Mouse (Mus musculus): Measurements from ENCODE around the gene 1700024P04Rik. TPM values are rescaled to one million over a fixed set of nuclear protein-coding genes. Genes with fewer than 3 reads are reported as not detected.
A peak's percentile ranks its signal among the peaks of the same experiment; 100 is the strongest.

1700024P04Rik gene
- total RNA-seq, 2 experiments from 2014 or later, result not detected

- peak in 1 of 2 experiments; percentile 16 for DNase-seq (ENCODE audit: low spot score in 2 of 2)
Measured at GRCm38 (mm10) chr13:98966583-98966982, 17.8 kb downstream of the 1700024P04Rik start.

- DNase-seq (ENCODE audit: low spot score in 2 of 2), result no peak
Measured at GRCm38 (mm10) chr13:98963612-98964011, 20.8 kb downstream of the 1700024P04Rik start.

- DNase-seq (ENCODE audit: low spot score in 2 of 2), result no peak
Measured at GRCm38 (mm10) chr13:98958177-98958576, 26.2 kb downstream of the 1700024P04Rik start.

GRCm38 (mm10) chr13:98956209-98956608, 28.2 kb downstream of the 1700024P04Rik start:
- DNase-seq (ENCODE audit: low spot score in 2 of 2), result no peak

GRCm38 (mm10) chr13:98955676-98956075, 28.7 kb downstream of the 1700024P04Rik start:
- no peak for DNase-seq (ENCODE audit: low spot score in 2 of 2)

- DNase-seq (ENCODE audit: low spot score in 2 of 2), result no peak
Measured at GRCm38 (mm10) chr13:98955226-98955625, 29.1 kb downstream of the 1700024P04Rik start.

GRCm38 (mm10) chr13:98953830-98954229, 30.5 kb downstream of the 1700024P04Rik start:
- DNase-seq (ENCODE audit: low spot score in 2 of 2), result peak; percentile 12 to 28

GRCm38 (mm10) chr13:98951951-98952350, 32.4 kb downstream of the 1700024P04Rik start:
- no peak for DNase-seq (ENCODE audit: low spot score in 2 of 2)

GRCm38 (mm10) chr13:98948146-98948545, 36.2 kb downstream of the 1700024P04Rik start:
- no peak for DNase-seq (ENCODE audit: low spot score in 2 of 2)

GRCm38 (mm10) chr13:98946434-98946833, 37.9 kb downstream of the 1700024P04Rik start:
- no peak for DNase-seq (ENCODE audit: low spot score in 2 of 2)

GRCm38 (mm10) chr13:98945908-98946307, 38.5 kb downstream of the 1700024P04Rik start:
- DNase-seq (ENCODE audit: low spot score in 2 of 2), result no peak

- no peak for DNase-seq (ENCODE audit: low spot score in 2 of 2)
Measured at GRCm38 (mm10) chr13:98945381-98945780, 39.0 kb downstream of the 1700024P04Rik start.

- DNase-seq (ENCODE audit: low spot score in 2 of 2), result no peak
Measured at GRCm38 (mm10) chr13:98944620-98945081, 39.7 kb downstream of the 1700024P04Rik start.

GRCm38 (mm10) chr13:98942360-98942759, 42.0 kb downstream of the 1700024P04Rik start:
- DNase-seq (ENCODE audit: low spot score in 2 of 2), result no peak

- DNase-seq (ENCODE audit: low spot score in 2 of 2), result no peak
Measured at GRCm38 (mm10) chr13:98941829-98942343, 42.5 kb downstream of the 1700024P04Rik start.

- no peak for DNase-seq (ENCODE audit: low spot score in 2 of 2)
Measured at GRCm38 (mm10) chr13:98937108-98937507, 47.3 kb downstream of the 1700024P04Rik start.

Other genes with a start within 250 kb of the 1700024P04Rik start
- 10 to 100 TPM; 36.1 to 36.8 TPM for gene Fcho2, start 169.1 kb downstream of the 1700024P04Rik start, total RNA-seq (2021)
- gene Tnpo1, start 58.2 kb downstream of the 1700024P04Rik start, total RNA-seq (2021), result 10 to 100 TPM; 62.3 to 75.3 TPM
- gene Zfp366, start 200.3 kb upstream of the 1700024P04Rik start, total RNA-seq (2021), result 1 to 10 TPM; 5.1 to 7.0 TPM

Measured in layer of hippocampus, postnatal 14 days (tissue).